Mouse (Mus musculus) hindbrain, embryonic 13.5 days (tissue): ENCODE measurements around the gene Elovl6. TPM values are rescaled to one million over a fixed set of nuclear protein-coding genes. Genes with fewer than 3 reads are reported as not detected.

Experiments used
- microRNA-seq: library from miRNA; unstranded; fragments of <30 nt; microRNA quantifications from one replicate; pipeline ENCODE4, GENCODE M21; 2016
- polyA plus RNA-seq: library from polyadenylated mRNA; unstranded; fragments of >200 nt; fragmentation: Nextera tagmentation; extraction: Ambion mirVana; gene quantifications from 2 replicates; pipeline ENCODE4 v1.2.1, GENCODE M21; 2015

The Elovl6 gene
- polyA plus RNA-seq, 1 experiment from 2014 or later: 29.4 TPM

Small RNA genes lying within 50 kb of the gene (microRNA-seq; reads per million reads assigned to microRNA genes)
- not detected for gene Gm24515

Other genes starting within 250 kb of the Elovl6 start
- gene Enpep, start 199.6 kb upstream of the Elovl6 start, polyA plus RNA-seq: 1.6 and 1.8 TPM in 2 replicates
- 2.7 and 2.9 TPM in 2 replicates for gene Egf, start 223.0 kb downstream of the Elovl6 start, polyA plus RNA-seq